Mouse (Mus musculus) neural tube, embryonic 12.5 days (tissue): ENCODE results near the gene Lmbr1l. TPM values are rescaled to one million over a fixed set of nuclear protein-coding genes. Genes with fewer than 3 reads are reported as not detected.

Source experiments
- ATAC-seq: fragments of 200-750 bp; cut with Nextera tagmentation; 2 replicates; pipeline ENCODE4 v1.8.0; 2017; ENCODE audit warnings: low read depth, mild to moderate bottlenecking, moderate TSS enrichment, moderate library complexity; ENCODE audit not compliant: low FRiP score
- H3K27ac ChIP-seq: fragments of 300-500 bp; sonication (generic); 2 replicates; pipeline ENCODE4 v1.5.1; 2016
- H3K27me3 ChIP-seq: fragments of 300-500 bp; sonication (generic); replicated peaks from 2 replicates; pipeline ENCODE4 v1.6.1; 2016; ENCODE audit warnings: mild to moderate bottlenecking
- H3K36me3 ChIP-seq: fragments of 300-500 bp; sonication (generic); 2 replicates; pipeline ENCODE4 v1.6.1; 2016; ENCODE audit warnings: mild to moderate bottlenecking
- H3K4me1 ChIP-seq: fragments of 300-500 bp; sonication (generic); 2 replicates; pipeline ENCODE4 v1.6.1; 2016
- H3K4me2 ChIP-seq: fragments of 300-500 bp; sonication (generic); replicated peaks from 2 replicates; pipeline ENCODE4 v1.6.1; 2016; ENCODE audit warnings: mild to moderate bottlenecking
- H3K4me3 ChIP-seq: fragments of 300-500 bp; sonication (generic); 2 replicates; pipeline ENCODE4 v1.5.1; 2016
- H3K9ac ChIP-seq: fragments of 300-500 bp; sonication (generic); 2 replicates; pipeline ENCODE4 v1.6.1; 2016; ENCODE audit warnings: mild to moderate bottlenecking
- H3K9me3 ChIP-seq: fragments of 300-500 bp; sonication (generic); 2 replicates; pipeline ENCODE4 v1.6.1; 2016; ENCODE audit warnings: mild to moderate bottlenecking
- WGBS: fragments of 180-500 bp; shearing (Covaris S2); methylation state at CpG from one replicate; pipeline ENCODE4 v1.1.7; 2016; 5-methylcytosine and 5-hydroxymethylcytosine counted together
- polyA plus RNA-seq: library from polyadenylated mRNA; unstranded; fragments of >200 nt; fragmentation: Nextera tagmentation; extraction: Ambion mirVana; gene quantifications from 2 replicates; pipeline ENCODE4 v1.2.1, GENCODE M21; 2016

Gene Lmbr1l
- 35.9 and 40.0 TPM in 2 replicates for polyA plus RNA-seq

DNA sequence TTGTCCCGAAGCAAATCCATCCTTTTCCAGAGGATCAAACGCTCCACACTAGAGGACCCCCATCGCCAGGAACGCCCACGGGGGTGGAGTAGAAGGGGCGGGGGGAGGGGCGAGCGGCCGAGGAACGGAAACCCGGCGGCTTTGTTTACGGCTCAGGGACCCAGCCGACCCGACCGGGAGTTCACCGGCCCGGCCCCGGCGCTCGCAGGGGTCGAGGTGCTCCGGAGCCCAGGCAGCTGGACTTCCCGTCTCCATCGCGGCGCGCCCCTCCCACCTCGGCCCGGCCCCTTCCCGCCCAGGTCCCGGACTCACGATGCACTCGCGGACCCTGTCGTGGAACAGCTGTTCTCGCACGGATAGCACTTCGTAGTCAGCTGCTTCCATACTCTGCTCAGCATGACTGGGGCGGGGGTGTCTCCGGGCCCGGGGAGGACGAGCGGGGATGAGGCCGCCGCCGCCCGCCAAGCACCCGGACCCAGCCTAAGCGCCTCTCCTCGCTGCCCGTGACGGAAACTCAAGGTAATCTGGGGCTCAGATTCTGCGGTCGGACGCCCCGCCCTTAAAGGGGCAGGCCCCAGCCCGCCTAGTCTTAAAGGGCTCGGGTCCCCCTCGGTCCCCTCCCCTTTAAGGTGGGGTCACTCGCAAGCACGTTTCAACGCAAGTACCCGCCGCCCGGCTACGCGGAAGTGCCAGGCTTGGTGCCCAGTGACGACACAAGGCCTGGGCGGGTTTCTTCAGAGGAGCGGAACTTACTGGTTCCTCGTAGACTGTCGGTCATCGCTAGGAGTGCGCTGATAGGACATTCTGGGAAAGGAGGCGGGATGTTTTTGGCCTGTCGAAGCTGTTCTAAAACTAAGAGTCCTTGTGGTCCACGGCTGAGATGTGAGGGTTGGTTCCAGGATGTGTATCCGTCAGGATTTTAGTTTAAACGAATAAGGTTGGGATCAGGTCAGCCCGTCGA is at the start of gene Lmbr1l:
TSS of gene Lmbr1l (minus strand) at position 694 of the 961 bp plus-strand sequence.
- peak within 1 kb of the TSS; percentile 88 for H3K4me3 ChIP-seq
- H3K4me1 ChIP-seq, result peaks cover 26% of the 10 kb centered on the region
- H3K9ac ChIP-seq, result peak within 1 kb of the TSS; percentile 90
- H3K27me3 ChIP-seq, result no peaks in the 10 kb centered on the region
- H3K9me3 ChIP-seq, result no peaks in the 10 kb centered on the region
- peak; percentile 98 for ATAC-seq
- H3K27ac ChIP-seq, result peak within 1 kb of the TSS; percentile 89
- WGBS, result under 1% methylated on average over 82 of the region's 82 CpGs
- peak within 1 kb of the TSS; percentile 83 for H3K4me2 ChIP-seq
- peaks cover 22% of the 10 kb centered on the region for H3K36me3 ChIP-seq

DNA sequence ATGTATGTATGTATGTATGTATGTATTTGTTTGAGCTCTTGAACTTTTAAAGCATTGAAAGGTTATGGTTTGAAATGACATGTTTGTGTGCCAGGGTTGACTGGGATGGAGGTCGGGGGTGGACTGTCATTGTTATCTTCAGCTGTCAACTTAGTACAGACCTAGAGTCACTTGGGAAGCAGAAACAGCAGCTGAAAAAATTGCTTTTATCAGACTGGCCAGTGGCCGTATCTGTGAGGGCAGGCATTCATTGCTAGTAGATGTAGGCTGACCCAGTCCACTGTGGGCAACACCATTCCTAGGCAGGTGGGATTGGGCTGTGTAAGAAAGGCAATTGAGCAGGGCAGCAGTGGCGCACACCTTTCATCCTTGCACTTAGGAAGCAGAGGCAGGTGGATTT is 41.5 kb upstream of the Lmbr1l start:
- Histone ChIP-seq H3K36me3 (no peaks in the 10 kb centered on the region), H3K4me3 (no peak overlapping the region), H3K27me3 (no peaks in the 10 kb centered on the region), H3K4me1 (peaks cover 10% of the 10 kb centered on the region), H3K4me2 (no peak overlapping the region), H3K9ac (no peak overlapping the region), H3K9me3 (no peaks in the 10 kb centered on the region), H3K27ac (no peak overlapping the region)
- no peak for ATAC-seq
- WGBS, result 81% methylated on average over 3 of the region's 3 CpGs

DNA sequence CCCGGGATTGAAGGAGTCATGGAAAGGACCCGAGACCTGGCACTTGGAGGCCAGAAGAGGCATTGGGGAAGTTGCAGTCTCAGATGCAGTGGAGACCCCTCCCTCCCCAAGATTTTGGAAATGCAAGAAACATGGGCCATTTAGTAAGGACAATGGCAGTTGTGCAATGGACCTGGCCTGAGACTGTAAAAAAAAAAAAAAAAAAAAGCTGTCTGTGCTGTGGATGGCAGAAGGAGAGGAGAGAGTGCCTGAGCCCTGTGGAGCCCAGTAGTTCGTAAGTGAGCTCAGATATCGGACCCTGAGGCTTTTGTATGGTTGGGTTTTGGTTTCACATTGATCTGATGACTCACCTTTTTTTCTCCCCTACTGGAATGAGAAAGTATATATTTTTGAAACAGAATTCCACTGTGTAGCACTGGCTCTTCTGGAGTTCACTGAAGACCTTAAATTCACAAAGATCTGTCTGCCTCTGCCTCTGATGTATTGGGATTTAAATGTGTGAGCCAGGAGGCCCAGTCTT is 40.9 kb upstream of the Lmbr1l start:
- Histone ChIP-seq H3K9ac (no peak overlapping the region), H3K27ac (no peak overlapping the region), H3K4me2 (no peak overlapping the region), H3K4me3 (no peak overlapping the region), H3K9me3 (no peaks in the 10 kb centered on the region), H3K27me3 (no peaks in the 10 kb centered on the region), H3K4me1 (peaks cover 10% of the 10 kb centered on the region), H3K36me3 (no peaks in the 10 kb centered on the region)
- ATAC-seq, result no peak
- WGBS, result 81% methylated on average over 4 of the region's 4 CpGs

DNA sequence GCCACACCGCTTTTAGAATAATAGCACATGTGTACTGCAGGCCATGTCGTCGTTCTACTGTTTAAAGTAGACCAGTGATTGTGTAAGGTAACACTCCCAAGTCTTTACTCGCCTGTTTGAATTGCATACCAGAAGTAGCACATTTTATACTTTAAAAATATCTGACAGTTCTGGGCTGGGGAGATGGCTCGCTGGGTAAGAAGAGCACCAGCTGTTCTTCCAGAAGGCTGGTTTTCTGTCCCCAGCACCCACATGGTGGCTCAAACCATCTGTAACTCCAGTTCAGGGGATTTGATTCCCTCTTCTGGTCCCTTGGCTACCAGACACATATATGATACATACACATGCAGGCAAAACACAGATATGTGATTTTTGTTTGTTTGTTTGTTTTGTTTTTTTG is 39.4 kb upstream of the Lmbr1l start:
- H3K4me1 ChIP-seq, result peaks cover 10% of the 10 kb centered on the region
- no peak overlapping the region for H3K27ac ChIP-seq
- H3K27me3 ChIP-seq, result no peaks in the 10 kb centered on the region
- no peaks in the 10 kb centered on the region for H3K36me3 ChIP-seq
- no peak overlapping the region for H3K9ac ChIP-seq
- 87% methylated on average over 5 of the region's 5 CpGs for WGBS
- H3K4me2 ChIP-seq, result no peak overlapping the region
- no peak for ATAC-seq
- no peaks in the 10 kb centered on the region for H3K9me3 ChIP-seq
- no peak overlapping the region for H3K4me3 ChIP-seq

DNA sequence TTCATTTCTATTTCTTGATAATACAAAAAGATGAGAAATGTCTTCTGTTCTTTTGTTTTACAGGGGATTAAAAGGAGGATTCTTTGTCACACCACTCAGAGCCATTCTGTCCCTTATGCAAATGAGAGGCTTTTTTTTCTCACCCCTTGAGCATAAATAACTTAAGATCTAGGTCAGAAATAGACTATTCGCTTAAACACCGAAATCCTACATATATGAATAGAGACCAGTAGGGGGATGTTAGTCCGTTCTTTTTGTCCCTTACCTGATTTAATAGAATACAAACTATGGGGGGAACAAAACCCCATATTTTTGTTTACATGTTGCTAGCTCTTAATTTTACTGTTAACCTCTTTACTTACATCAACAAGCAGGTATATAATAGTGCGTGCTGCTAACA is 38.0 kb upstream of the Lmbr1l start:
- H3K9me3 ChIP-seq, result no peaks in the 10 kb centered on the region
- peak overlapping the region; percentile 22; the same call in 1 of the 2 replicates for H3K9ac ChIP-seq
- ATAC-seq, result no peak
- H3K27ac ChIP-seq, result no peak overlapping the region
- peaks cover 10% of the 10 kb centered on the region for H3K4me1 ChIP-seq
- WGBS, result 71% methylated on average over 4 of the region's 4 CpGs
- no peak overlapping the region for H3K4me3 ChIP-seq
- peaks cover 2% of the 10 kb centered on the region; the same call in 1 of the 2 replicates for H3K36me3 ChIP-seq
- H3K27me3 ChIP-seq, result no peaks in the 10 kb centered on the region
- peak overlapping the region; percentile 60 for H3K4me2 ChIP-seq

DNA sequence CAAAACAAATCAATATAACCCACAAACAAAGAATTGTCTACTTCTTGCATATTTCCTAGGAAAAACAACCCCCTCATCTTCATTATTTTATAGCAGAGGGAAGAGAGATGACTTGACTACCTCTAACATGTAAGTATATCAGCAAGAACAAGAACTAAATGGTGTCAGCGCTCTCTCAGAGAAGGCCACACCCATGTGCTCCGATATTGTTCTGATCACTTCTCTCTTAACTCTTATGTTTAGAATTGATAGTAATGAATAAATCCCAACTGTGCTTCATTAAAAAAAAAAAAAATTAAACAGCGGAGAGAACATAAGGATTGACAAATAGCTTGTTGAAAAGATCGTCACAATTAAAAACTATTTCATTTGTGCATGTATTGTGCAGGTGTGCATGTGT is 37.3 kb upstream of the Lmbr1l start:
- no peaks in the 10 kb centered on the region for H3K27me3 ChIP-seq
- peak overlapping the region; percentile 68 for H3K9ac ChIP-seq
- H3K4me1 ChIP-seq, result peaks cover 10% of the 10 kb centered on the region
- H3K4me2 ChIP-seq, result peak overlapping the region; percentile 60
- 54% methylated on average over 4 of the region's 4 CpGs for WGBS
- ATAC-seq, result no peak
- H3K4me3 ChIP-seq, result peak overlapping the region; percentile 31; the same call in 1 of the 2 replicates
- H3K27ac ChIP-seq, result peak overlapping the region; percentile 96
- H3K36me3 ChIP-seq, result peaks cover 4% of the 10 kb centered on the region; the same call in 1 of the 2 replicates
- no peaks in the 10 kb centered on the region for H3K9me3 ChIP-seq

DNA sequence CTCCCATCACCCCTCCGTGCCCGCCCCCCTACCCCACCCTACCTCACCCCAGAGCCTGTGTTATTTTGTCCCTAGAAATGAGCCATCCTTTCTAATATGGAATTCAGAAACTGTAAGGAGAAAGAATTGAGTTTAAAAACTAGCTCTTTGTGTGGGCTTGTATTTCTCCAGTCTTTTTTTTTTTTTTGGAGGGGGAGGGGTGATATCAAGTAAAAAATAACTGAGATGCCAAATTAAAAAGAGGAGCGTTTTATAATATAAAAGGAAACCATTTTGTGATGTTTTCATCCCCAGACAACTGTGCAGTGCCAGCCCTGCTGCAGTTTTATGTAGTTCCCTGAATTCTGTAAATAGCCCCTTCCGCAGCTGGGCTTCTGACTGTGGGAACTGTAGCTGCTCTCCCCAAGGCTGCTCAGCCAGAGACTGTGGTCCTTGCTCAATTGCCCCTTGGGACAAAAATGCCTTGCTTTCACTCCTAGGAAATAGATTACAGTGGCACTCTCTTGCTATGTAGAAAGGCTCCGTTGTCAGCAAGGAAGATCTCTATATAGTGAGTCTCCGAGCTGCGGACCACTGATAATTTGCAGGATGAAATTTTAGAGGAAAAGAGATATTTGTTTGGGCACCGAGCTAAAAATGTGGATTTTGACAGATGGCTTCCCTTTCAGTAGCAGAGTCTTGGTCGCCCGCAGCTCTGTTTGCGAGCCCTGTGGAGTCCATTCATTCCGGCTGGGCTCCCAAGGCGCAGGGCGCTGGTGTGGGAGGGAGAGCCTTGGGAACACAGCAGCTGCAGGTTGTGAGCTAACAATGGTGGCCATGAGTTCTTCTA is 36.6 kb upstream of the Lmbr1l start:
- peak; percentile 33; the same call in 1 of the 2 replicates for ATAC-seq
- no peaks in the 10 kb centered on the region for H3K9me3 ChIP-seq
- H3K9ac ChIP-seq, result peak overlapping the region; percentile 68
- WGBS, result 5% methylated on average over 14 of the region's 14 CpGs
- H3K4me3 ChIP-seq, result peak overlapping the region; percentile 31
- H3K4me2 ChIP-seq, result peak overlapping the region; percentile 60
- H3K36me3 ChIP-seq, result peaks cover 7% of the 10 kb centered on the region
- H3K4me1 ChIP-seq, result peaks cover 10% of the 10 kb centered on the region
- H3K27ac ChIP-seq, result peak overlapping the region; percentile 96
- H3K27me3 ChIP-seq, result no peaks in the 10 kb centered on the region

DNA sequence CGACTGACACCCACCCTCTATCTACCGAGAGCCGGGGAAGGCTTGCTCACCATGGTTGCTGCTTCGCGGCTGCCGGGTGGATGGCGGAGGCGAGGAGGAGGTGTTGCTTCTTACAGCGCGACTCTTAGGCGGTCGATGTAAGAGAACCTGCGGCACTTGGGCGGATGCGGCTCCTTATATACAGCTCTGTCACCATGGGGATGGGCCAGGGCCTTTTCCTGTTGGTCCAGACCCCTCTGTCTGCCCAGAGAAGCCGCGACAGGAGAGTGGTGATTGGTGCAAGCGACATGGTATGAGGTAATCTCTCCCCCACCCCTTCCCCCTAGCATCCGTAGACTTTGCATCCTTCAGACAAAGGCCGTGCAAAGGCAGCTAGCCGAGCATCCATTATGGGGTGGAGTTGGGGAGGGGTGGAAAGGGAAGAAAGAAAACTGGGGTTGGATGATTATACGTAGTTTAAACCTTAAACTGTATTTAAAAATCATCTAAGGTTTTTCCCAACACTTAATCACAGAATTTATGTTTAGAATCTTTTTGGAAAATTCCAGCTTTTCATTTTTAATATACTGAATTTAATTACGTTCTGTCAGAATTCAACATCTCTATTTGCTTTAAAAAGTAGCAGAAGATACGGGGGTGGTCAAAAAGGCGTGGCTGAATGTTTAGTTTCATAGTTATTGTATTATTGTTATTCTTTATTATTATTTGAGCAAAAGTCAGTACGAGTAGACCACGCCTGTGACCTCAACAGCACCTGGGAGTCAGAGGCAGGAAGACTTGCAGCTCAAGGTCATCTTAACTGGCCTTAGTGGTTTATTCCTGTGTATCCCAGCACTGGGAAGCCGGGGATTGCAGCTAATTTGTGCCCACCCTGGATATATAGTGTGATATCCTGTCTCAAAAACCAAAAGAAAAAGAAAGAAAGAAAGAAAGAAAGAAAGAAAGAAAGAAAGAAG is 35.6 kb upstream of the Lmbr1l start, which contains the start of the genes Gm49450 and Tuba1a:
TSS of gene Gm49450 (minus strand) at position 151 of the 956 bp plus-strand sequence.
TSS of gene Tuba1a (minus strand) at position 303 of the 956 bp plus-strand sequence.
- H3K27ac ChIP-seq, result peak within 1 kb of the TSS; percentile 100
- WGBS, result 2% methylated on average over 28 of the region's 28 CpGs
- no peaks in the 10 kb centered on the region for H3K27me3 ChIP-seq
- H3K4me1 ChIP-seq, result peaks cover 10% of the 10 kb centered on the region
- H3K4me3 ChIP-seq, result peak within 1 kb of the TSS; percentile 91
- no peaks in the 10 kb centered on the region for H3K9me3 ChIP-seq
- peak within 1 kb of the TSS; percentile 100 for H3K9ac ChIP-seq
- ATAC-seq, result peak; percentile 97
- peaks cover 13% of the 10 kb centered on the region for H3K36me3 ChIP-seq
- H3K4me2 ChIP-seq, result peak within 1 kb of the TSS; percentile 60

DNA sequence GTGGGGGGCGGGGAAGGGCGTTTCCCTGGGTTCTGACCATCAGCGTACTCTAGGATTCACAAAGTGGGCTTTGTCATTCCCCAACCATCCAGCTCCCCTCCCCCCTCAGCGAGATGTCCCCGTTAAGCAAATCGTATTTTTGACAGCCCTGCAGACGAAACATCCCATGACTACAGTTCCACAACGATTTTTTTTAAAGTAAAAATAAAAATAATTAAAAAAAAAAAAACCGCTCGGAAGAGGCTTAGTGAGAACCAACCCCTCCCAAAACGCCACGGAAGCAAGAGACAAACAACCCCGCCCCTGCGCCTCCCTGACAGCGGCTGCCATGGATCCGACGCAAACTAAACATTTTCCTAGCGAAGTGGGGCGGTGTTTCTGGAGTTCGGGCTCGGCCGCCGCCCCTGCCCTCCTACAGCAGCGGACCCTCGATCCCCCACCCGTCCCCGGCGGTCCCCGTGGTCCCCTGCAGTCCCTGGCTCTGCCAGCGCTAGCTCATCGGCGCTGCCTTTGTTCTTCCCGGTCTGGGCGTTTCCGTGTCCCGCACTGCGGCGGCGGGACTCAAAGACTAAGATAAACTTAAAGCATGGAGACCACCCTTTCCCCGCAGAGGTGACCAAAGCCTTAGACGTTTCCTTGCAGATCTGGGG is 34.8 kb upstream of the Lmbr1l start:
- Histone ChIP-seq H3K9me3 (no peaks in the 10 kb centered on the region), H3K27me3 (no peaks in the 10 kb centered on the region), H3K9ac (peak overlapping the region; percentile 100), H3K4me2 (peak overlapping the region; percentile 60), H3K36me3 (peaks cover 13% of the 10 kb centered on the region), H3K4me3 (peak overlapping the region; percentile 91), H3K27ac (peak overlapping the region; percentile 100), H3K4me1 (peaks cover 10% of the 10 kb centered on the region)
- WGBS, result under 1% methylated on average over 41 of the region's 41 CpGs
- ATAC-seq, result peak; percentile 64

DNA sequence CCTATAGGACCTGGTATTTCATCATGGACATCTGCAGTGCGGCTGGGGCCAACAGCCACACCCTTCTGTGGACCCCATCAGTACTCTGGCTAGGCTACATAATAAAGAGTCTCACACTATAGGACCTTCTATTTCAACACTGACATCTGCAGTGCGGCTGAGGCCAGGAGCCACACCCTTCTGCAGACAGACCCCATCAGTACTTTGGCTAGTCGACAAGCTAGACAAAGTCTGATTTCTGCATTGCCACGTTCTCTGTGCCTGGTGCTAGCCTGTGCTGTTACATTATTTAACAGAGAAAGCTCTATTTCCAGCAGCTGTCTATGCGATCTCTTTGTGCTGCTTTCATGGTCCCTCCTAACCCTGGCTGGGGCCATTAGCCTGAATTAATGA is 34.0 kb upstream of the Lmbr1l start:
- H3K4me3 ChIP-seq, result peak overlapping the region; percentile 91
- no peaks in the 10 kb centered on the region for H3K27me3 ChIP-seq
- WGBS, result 13% methylated on average over 5 of the region's 5 CpGs
- H3K9ac ChIP-seq, result peak overlapping the region; percentile 100
- H3K27ac ChIP-seq, result peak overlapping the region; percentile 84
- H3K4me2 ChIP-seq, result peak overlapping the region; percentile 60
- peaks cover 13% of the 10 kb centered on the region for H3K36me3 ChIP-seq
- ATAC-seq, result no peak
- no peaks in the 10 kb centered on the region for H3K9me3 ChIP-seq
- peaks cover 10% of the 10 kb centered on the region for H3K4me1 ChIP-seq
